Mouse (Mus musculus) olfactory bulb, adult 2 months (tissue): ENCODE measurements at regions not wholly inside any gene's neighbourhood (a gene's known extent, or its start where the extent isn't known, plus 50 kb on each side); places are given as distances from the start of the nearest gene placed in this dataset.

Experiments used
- CTCF ChIP-seq: fragments of 200-500 bp; IDR thresholded peaks from 2 replicates; pipeline ENCODE4 v1.5.1; 2012; ENCODE audit warnings: low read depth, mild to moderate bottlenecking, low read length, moderate library complexity; ENCODE audit not compliant: insufficient read depth
- POLR2A ChIP-seq: fragments of 200-500 bp; IDR thresholded peaks from 2 replicates; pipeline ENCODE4 v1.6.1; 2012; ENCODE audit warnings: mild to moderate bottlenecking, low read depth, low read length, moderate library complexity; ENCODE audit not compliant: insufficient read depth

DNA sequence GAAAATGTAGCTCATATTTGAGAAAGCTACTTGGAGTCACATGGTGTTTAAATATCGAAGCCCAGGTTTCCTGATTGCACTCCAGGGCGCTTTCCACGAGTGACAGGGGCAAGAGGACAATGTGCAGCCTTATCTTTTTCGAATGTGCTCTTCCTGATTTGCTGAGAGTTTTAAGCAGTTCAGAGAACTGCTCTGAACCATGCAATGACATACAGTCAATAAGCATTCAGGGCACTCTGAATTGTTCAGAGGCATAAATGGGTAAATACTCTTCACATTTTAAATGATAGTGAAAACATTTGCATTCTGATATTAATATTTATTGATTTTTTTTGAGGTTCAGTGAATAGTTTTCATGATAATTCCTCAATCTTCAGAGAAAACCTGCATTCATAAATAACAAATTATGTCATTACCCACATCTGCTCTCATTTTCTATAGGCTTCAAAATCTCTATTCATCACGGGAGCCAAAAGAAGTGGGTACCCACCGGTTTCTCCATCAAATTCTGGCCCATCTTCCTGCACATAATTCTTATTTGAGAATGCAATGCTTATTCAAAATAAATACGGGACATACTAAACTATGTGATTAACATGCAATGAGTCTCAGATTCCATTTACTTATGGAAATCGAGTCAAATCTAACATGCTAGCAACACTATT lies 171.7 kb downstream of the Btg1 start:
- TF ChIP-seq POLR2A (no peak), CTCF (no peak)
